In genomic region chr12:100106275-100106895, GRCm38 (mm10) we compare ENCODE assay signal across 9 mouse cellular contexts. TPM values are rescaled to one million over a fixed set of nuclear protein-coding genes. Genes with fewer than 3 reads are reported as not detected.
DNase-seq lines count a peak whose midpoint lies in the region; ATAC-seq lines count a peak whose summit lies in the region.
"Had no signal": no experiment of that assay in that cellular context is flagged by ENCODE, and none has a peak within 500 bp of the region (broad histone marks: within the 10 kb centered on the region; RNA-seq: fewer than 3 reads in every experiment).

No protein-coding gene starts in this region.

- no peak overlapping the region for H3K9ac ChIP-seq in embryonic facial prominence, embryonic 11.5 days (replicated peaks; ENCODE audit: low read length)
- no peak overlapping the region for H3K9ac ChIP-seq in heart, embryonic 16.5 days (ENCODE audit: low read length)
- H3K9ac ChIP-seq: limb, embryonic 12.5 days had no signal

- H3K9me3 ChIP-seq in embryonic facial prominence, embryonic 11.5 days (replicated peaks; ENCODE audit: control insufficient read depth, low read length), result no peaks in the 10 kb centered on the region
- no peaks in the 10 kb centered on the region for H3K9me3 ChIP-seq in heart, embryonic 16.5 days (replicated peaks; ENCODE audit: control insufficient read depth, low read length)
- H3K9me3 ChIP-seq: limb, embryonic 12.5 days had no signal

- ATAC-seq in embryonic facial prominence, embryonic 11.5 days (replicated peaks; ENCODE audit: insufficient number of reproducible peaks, low FRiP score, low TSS enrichment, low read depth), result no peak
- ATAC-seq in heart, embryonic 16.5 days (replicated peaks; ENCODE audit: extremely low read depth, insufficient read depth, low FRiP score), result no peak

- no peak overlapping the region for H3K4me3 ChIP-seq in embryonic facial prominence, embryonic 11.5 days (ENCODE audit: low read depth, low read length)
- no peak overlapping the region for H3K4me3 ChIP-seq in heart, embryonic 16.5 days (ENCODE audit: low read length)
- H3K4me3 ChIP-seq: limb, embryonic 12.5 days had no signal

- H3K4me1 ChIP-seq in embryonic facial prominence, embryonic 11.5 days (ENCODE audit: control insufficient read depth, insufficient read depth, low read length), result no peaks in the 10 kb centered on the region
- H3K4me1 ChIP-seq in heart, embryonic 16.5 days (ENCODE audit: control insufficient read depth, insufficient read depth, low read length), result peaks cover 11% of the 10 kb centered on the region

- WGBS in embryonic facial prominence, embryonic 11.5 days, result 13% methylated on average over 20 of the region's 20 CpGs
- WGBS in heart, embryonic 16.5 days, result 13% methylated on average over 20 of the region's 20 CpGs

- H3K4me2 ChIP-seq in embryonic facial prominence, embryonic 11.5 days (ENCODE audit: low read depth, low read length), result no peak overlapping the region
- peak overlapping the region; percentile 38; the same call in 1 of the 2 replicates for H3K4me2 ChIP-seq in heart, embryonic 16.5 days (ENCODE audit: low read depth, low read length)
- H3K4me2 ChIP-seq: limb, embryonic 12.5 days had no signal

- H3K27me3 ChIP-seq in embryonic facial prominence, embryonic 11.5 days (ENCODE audit: control insufficient read depth, insufficient read depth, low read length), result no peaks in the 10 kb centered on the region
- no peaks in the 10 kb centered on the region for H3K27me3 ChIP-seq in heart, embryonic 16.5 days (ENCODE audit: control insufficient read depth, insufficient read depth, low read length)
- H3K27me3 ChIP-seq: limb, embryonic 12.5 days had no signal

- no peak overlapping the region for H3K27ac ChIP-seq in embryonic facial prominence, embryonic 11.5 days (replicated peaks; ENCODE audit: low read depth, low read length)
- H3K27ac ChIP-seq in heart, embryonic 16.5 days (ENCODE audit: low read length), result no peak overlapping the region
- H3K27ac ChIP-seq: limb, embryonic 12.5 days had no signal

- DNase-seq in CD8-positive naive resting alpha-beta T cell, adult 2 months (ENCODE audit: low read depth in 2 of 2, low spot score in 2 of 2), result peak; percentile 73 to 80
- DNase-seq in adrenal gland, adult 2 months, result peak; percentile 63
- peak; percentile 86 for DNase-seq in embryonic facial prominence, embryonic 11.5 days (ENCODE audit: low spot score)
- DNase-seq in layer of hippocampus, adult 11-12 months (ENCODE audit: low spot score), result peak; percentile 76
- DNase-seq in lung, postnatal 14 days, result peak; percentile 85
- peak; percentile 62 for DNase-seq in retina, postnatal 7 days (ENCODE audit: low read depth, low spot score)
- DNase-seq in thymus, postnatal 4 days, result peak; percentile 89

- H3K36me3 ChIP-seq in embryonic facial prominence, embryonic 11.5 days (replicated peaks; ENCODE audit: control insufficient read depth, insufficient read depth, low read depth, low read length), result no peaks in the 10 kb centered on the region
- no peaks in the 10 kb centered on the region for H3K36me3 ChIP-seq in heart, embryonic 16.5 days (ENCODE audit: control insufficient read depth, insufficient read depth)

RNA-seq across cellular contexts. Expression of gene Psmc1, which starts 3.6 kb away (rescaled TPM):
- 100 to 1,000 TPM; 214 to 253 TPM for total RNA-seq in adrenal gland, adult 2 months (2021)
- 19.7 and 24.8 TPM in 2 replicates for polyA plus RNA-seq in adrenal gland, adult 2 months (2012; rRNA removed)
- 433 and 457 TPM in 2 replicates for polyA plus RNA-seq in embryonic facial prominence, embryonic 11.5 days (2014; fragmentation: Nextera tagmentation; extraction: Ambion mirVana)
- polyA plus RNA-seq in heart, embryonic 16.5 days (2015; fragmentation: Nextera tagmentation; extraction: Ambion mirVana), result 197 and 220 TPM in 2 replicates

RNA-seq across cellular contexts. Expression of gene Nrde2, which starts 53.1 kb away (rescaled TPM):
- total RNA-seq in adrenal gland, adult 2 months (2021), result 10 to 100 TPM; 12.8 to 17.2 TPM
- polyA plus RNA-seq in adrenal gland, adult 2 months (2012; rRNA removed), result 4.6 and 4.8 TPM in 2 replicates
- polyA plus RNA-seq in embryonic facial prominence, embryonic 11.5 days (2014; fragmentation: Nextera tagmentation; extraction: Ambion mirVana), result 11.0 and 11.5 TPM in 2 replicates
- 8.6 and 9.8 TPM in 2 replicates for polyA plus RNA-seq in heart, embryonic 16.5 days (2015; fragmentation: Nextera tagmentation; extraction: Ambion mirVana)
